Mouse (Mus musculus): Measurements from ENCODE around the gene 1700001C19Rik. TPM values are rescaled to one million over a fixed set of nuclear protein-coding genes. Genes with fewer than 3 reads are reported as not detected.

Gene 1700001C19Rik
- total and polyA plus RNA-seq, 2 experiments: 11.7 to 16.2 TPM

GRCm38 (mm10) chr17:47399091-47399490 is 38.1 kb downstream of the 1700001C19Rik start:
- Histone ChIP-seq H3K4me3 (ENCODE audit: insufficient read depth, low read depth, low read length) (no peak overlapping the region), H3K27me3 (ENCODE audit: control insufficient read depth, insufficient read depth, low read length) (no peaks in the 10 kb centered on the region), H3K4me1 (ENCODE audit: control insufficient read depth, insufficient read depth, low read length) (peaks cover 6% of the 10 kb centered on the region), H3K27ac (replicated peaks; ENCODE audit: insufficient read depth, low read depth, low read length) (no peak overlapping the region), H3K79me2 (ENCODE audit: control insufficient read depth, insufficient read depth, low read length) (no peaks in the 10 kb centered on the region), H3K36me3 (ENCODE audit: control insufficient read depth, insufficient read depth, low read length) (no peaks in the 10 kb centered on the region), H3K9ac (ENCODE audit: low read depth, low read length) (no peak overlapping the region)
- no peak for DNase-seq (ENCODE audit: extremely low read depth, low read depth, low spot score)
- 86% methylated on average over 8 of the region's 8 CpGs for WGBS
- TF ChIP-seq CTCF (IDR thresholded peaks at IDR 0.05; ENCODE audit: low read depth, low read length) (no peak), POLR2A (IDR thresholded peaks at IDR 0.05; ENCODE audit: extremely low read depth, insufficient read depth, low read length) (no peak)

DNA sequence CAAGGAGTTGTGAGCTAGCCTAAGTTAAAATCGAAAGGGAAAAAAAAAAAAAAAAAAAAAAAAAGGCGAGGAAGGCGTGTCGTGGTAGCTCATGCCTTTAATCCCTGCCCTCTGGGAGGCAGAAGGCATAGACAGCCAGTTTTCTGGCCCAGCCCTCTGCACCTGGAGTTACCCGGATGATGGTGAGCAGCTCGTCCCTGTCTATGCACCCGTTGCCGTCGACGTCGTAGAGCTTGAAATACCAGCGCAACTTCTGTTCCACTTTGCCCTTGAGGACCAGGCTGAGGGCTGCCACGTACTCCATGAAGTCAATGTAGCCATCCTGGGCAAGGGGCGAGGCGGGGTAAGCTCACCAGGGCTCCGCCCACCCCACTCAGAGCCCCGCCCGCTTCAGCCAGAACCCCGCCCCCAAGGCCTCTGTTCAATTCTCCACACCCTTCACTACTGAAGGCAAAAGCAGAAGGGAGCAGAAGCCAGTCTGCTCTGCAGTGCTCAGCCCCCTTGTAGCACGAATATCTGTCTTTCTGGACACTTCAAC is 41.7 kb downstream of the 1700001C19Rik start:
- peak overlapping the region; percentile 43 for H3K4me3 ChIP-seq (ENCODE audit: insufficient read depth, low read depth, low read length)
- TF ChIP-seq POLR2A (IDR thresholded peaks at IDR 0.05; ENCODE audit: extremely low read depth, insufficient read depth, low read length) (no peak), CTCF (IDR thresholded peaks at IDR 0.05; ENCODE audit: low read depth, low read length) (no peak)
- peak overlapping the region; percentile 31 for H3K9ac ChIP-seq (ENCODE audit: low read depth, low read length)
- no peaks in the 10 kb centered on the region for H3K36me3 ChIP-seq (ENCODE audit: control insufficient read depth, insufficient read depth, low read length)
- H3K27ac ChIP-seq (replicated peaks; ENCODE audit: insufficient read depth, low read depth, low read length): no peak overlapping the region; the same call in 1 of the 2 replicates
- DNase-seq (ENCODE audit: extremely low read depth, low read depth, low spot score): peak; percentile 82
- WGBS: 3% methylated on average over 20 of the region's 20 CpGs
- H3K79me2 ChIP-seq (ENCODE audit: control insufficient read depth, insufficient read depth, low read length): no peaks in the 10 kb centered on the region
- H3K27me3 ChIP-seq (ENCODE audit: control insufficient read depth, insufficient read depth, low read length): no peaks in the 10 kb centered on the region
- peaks cover 6% of the 10 kb centered on the region for H3K4me1 ChIP-seq (ENCODE audit: control insufficient read depth, insufficient read depth, low read length)

GRCm38 (mm10) chr17:47394223-47394869 is 42.8 kb downstream of the 1700001C19Rik start:
- TF ChIP-seq CTCF (IDR thresholded peaks at IDR 0.05; ENCODE audit: low read depth, low read length) (no peak), POLR2A (IDR thresholded peaks at IDR 0.05; ENCODE audit: extremely low read depth, insufficient read depth, low read length) (no peak)
- H3K27me3 ChIP-seq (ENCODE audit: control insufficient read depth, insufficient read depth, low read length): no peaks in the 10 kb centered on the region
- DNase-seq (ENCODE audit: extremely low read depth, low read depth, low spot score): no peak
- H3K4me1 ChIP-seq (ENCODE audit: control insufficient read depth, insufficient read depth, low read length): peaks cover 6% of the 10 kb centered on the region
- 26% methylated on average over 24 of the region's 24 CpGs for WGBS
- no peak overlapping the region for H3K27ac ChIP-seq (replicated peaks; ENCODE audit: insufficient read depth, low read depth, low read length)
- peak overlapping the region; percentile 27 for H3K4me3 ChIP-seq (ENCODE audit: insufficient read depth, low read depth, low read length)
- peak overlapping the region; percentile 15 for H3K9ac ChIP-seq (ENCODE audit: low read depth, low read length)
- no peaks in the 10 kb centered on the region for H3K79me2 ChIP-seq (ENCODE audit: control insufficient read depth, insufficient read depth, low read length)
- no peaks in the 10 kb centered on the region for H3K36me3 ChIP-seq (ENCODE audit: control insufficient read depth, insufficient read depth, low read length)

- Histone ChIP-seq H3K79me2 (ENCODE audit: control insufficient read depth, insufficient read depth, low read length) (no peaks in the 10 kb centered on the region), H3K27ac (replicated peaks; ENCODE audit: insufficient read depth, low read depth, low read length) (no peak overlapping the region), H3K27me3 (ENCODE audit: control insufficient read depth, insufficient read depth, low read length) (no peaks in the 10 kb centered on the region), H3K36me3 (ENCODE audit: control insufficient read depth, insufficient read depth, low read length) (no peaks in the 10 kb centered on the region), H3K4me1 (ENCODE audit: control insufficient read depth, insufficient read depth, low read length) (peaks cover 7% of the 10 kb centered on the region; the same call in 1 of the 2 replicates), H3K4me3 (ENCODE audit: insufficient read depth, low read depth, low read length) (no peak overlapping the region), H3K9ac (ENCODE audit: low read depth, low read length) (no peak overlapping the region)
- TF ChIP-seq POLR2A (IDR thresholded peaks at IDR 0.05; ENCODE audit: extremely low read depth, insufficient read depth, low read length) (no peak), CTCF (IDR thresholded peaks at IDR 0.05; ENCODE audit: low read depth, low read length) (peak; percentile 73)
- peak; percentile 30 for DNase-seq (ENCODE audit: extremely low read depth, low read depth, low spot score)
- WGBS: 68% methylated on average over 4 of the region's 4 CpGs
Measured at GRCm38 (mm10) chr17:47386649-47387048, 50.5 kb downstream of the 1700001C19Rik start.

GRCm38 (mm10) chr17:47385145-47385544 is 52.0 kb downstream of the 1700001C19Rik start, which contains the start of gene Guca1b:
Gene Guca1b (plus strand): TSS chr17:47385393.
- H3K4me3 ChIP-seq (ENCODE audit: insufficient read depth, low read depth, low read length): no peak within 1 kb of the TSS
- H3K4me1 ChIP-seq (ENCODE audit: control insufficient read depth, insufficient read depth, low read length): peaks cover 7% of the 10 kb centered on the region; the same call in 1 of the 2 replicates
- TF ChIP-seq POLR2A (IDR thresholded peaks at IDR 0.05; ENCODE audit: extremely low read depth, insufficient read depth, low read length): no peak
- no peak for DNase-seq (ENCODE audit: extremely low read depth, low read depth, low spot score)
- no peaks in the 10 kb centered on the region for H3K79me2 ChIP-seq (ENCODE audit: control insufficient read depth, insufficient read depth, low read length)
- H3K27me3 ChIP-seq (ENCODE audit: control insufficient read depth, insufficient read depth, low read length): no peaks in the 10 kb centered on the region
- WGBS: 61% methylated on average over 10 of the region's 10 CpGs
- H3K9ac ChIP-seq (ENCODE audit: low read depth, low read length): no peak within 1 kb of the TSS
- no peak within 1 kb of the TSS for H3K27ac ChIP-seq (replicated peaks; ENCODE audit: insufficient read depth, low read depth, low read length)
- H3K36me3 ChIP-seq (ENCODE audit: control insufficient read depth, insufficient read depth, low read length): no peaks in the 10 kb centered on the region; the same call in 1 of the 2 replicates

DNA sequence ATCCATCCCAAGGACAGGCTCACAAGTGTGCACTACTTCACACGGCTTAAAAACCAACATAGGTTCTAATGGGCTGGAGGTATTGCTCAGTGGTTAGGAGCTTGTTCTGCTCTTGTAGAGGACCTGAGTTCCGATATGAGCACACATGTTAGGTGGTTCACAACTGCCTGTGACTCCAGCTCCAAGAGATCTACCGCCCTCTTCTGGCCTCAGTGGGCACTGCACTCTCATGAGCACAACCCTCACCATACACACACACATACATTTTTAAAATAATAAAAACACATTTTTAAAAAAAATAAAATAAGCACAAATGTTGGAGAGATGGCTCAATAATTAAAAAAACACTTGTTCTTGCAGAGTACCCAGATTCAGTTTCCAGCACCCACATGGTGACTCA is 53.1 kb downstream of the 1700001C19Rik start:
- H3K27ac ChIP-seq (replicated peaks; ENCODE audit: insufficient read depth, low read depth, low read length): no peak overlapping the region
- H3K79me2 ChIP-seq (ENCODE audit: control insufficient read depth, insufficient read depth, low read length): no peaks in the 10 kb centered on the region
- peaks cover 7% of the 10 kb centered on the region; the same call in 1 of the 2 replicates for H3K4me1 ChIP-seq (ENCODE audit: control insufficient read depth, insufficient read depth, low read length)
- WGBS: 87% methylated on average over 3 of the region's 3 CpGs
- peaks cover 4% of the 10 kb centered on the region; the same call in 1 of the 2 replicates for H3K36me3 ChIP-seq (ENCODE audit: control insufficient read depth, insufficient read depth, low read length)
- no peak overlapping the region for H3K9ac ChIP-seq (ENCODE audit: low read depth, low read length)
- no peak overlapping the region for H3K4me3 ChIP-seq (ENCODE audit: insufficient read depth, low read depth, low read length)
- DNase-seq (ENCODE audit: extremely low read depth, low read depth, low spot score): no peak
- no peaks in the 10 kb centered on the region for H3K27me3 ChIP-seq (ENCODE audit: control insufficient read depth, insufficient read depth, low read length)
- TF ChIP-seq POLR2A (IDR thresholded peaks at IDR 0.05; ENCODE audit: extremely low read depth, insufficient read depth, low read length) (no peak), CTCF (IDR thresholded peaks at IDR 0.05; ENCODE audit: low read depth, low read length) (0 out of 2 replicates have a peak, but pooled peaks have one; percentile 12)
